Comparison of ENCODE assay signal across 29 mouse cellular contexts in the genomic region with DNA sequence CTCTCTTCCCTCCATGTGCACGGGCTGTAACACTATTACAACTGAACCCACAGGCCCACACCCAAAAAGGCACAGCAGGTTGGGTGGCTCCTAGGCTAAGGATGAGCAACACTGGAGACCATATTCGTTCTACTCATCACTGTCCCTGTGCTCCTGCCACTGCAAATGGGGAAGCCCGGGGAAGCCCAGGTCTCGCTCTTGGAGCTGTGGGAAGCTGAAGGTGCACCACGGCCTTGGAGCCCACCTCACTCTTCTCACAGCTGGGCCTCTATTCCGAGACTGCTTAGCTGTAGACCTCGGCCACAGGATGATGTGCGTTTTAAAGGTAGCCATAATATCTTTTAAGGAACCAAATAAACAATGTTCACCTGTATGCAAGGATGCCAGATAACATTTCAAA.
"Had no signal": no experiment of that assay in that cellular context is flagged by ENCODE, and none has a peak within 500 bp of the region (broad histone marks: within the 10 kb centered on the region; RNA-seq: fewer than 3 reads in every experiment).

No protein-coding gene starts in this region.

- H3K9me3 ChIP-seq: heart, embryonic 13.5 days; heart, embryonic 15.5 days; hindbrain, embryonic 10.5 days; hindbrain, embryonic 12.5 days; hindbrain, embryonic 13.5 days; hindbrain, embryonic 15.5 days; intestine, embryonic 15.5 days; kidney, embryonic 15.5 days had no signal

- H3K4me3 ChIP-seq: heart, embryonic 12.5 days; heart, embryonic 13.5 days; heart, embryonic 15.5 days; hindbrain, embryonic 10.5 days; hindbrain, embryonic 12.5 days; hindbrain, embryonic 13.5 days; hindbrain, embryonic 15.5 days; intestine, embryonic 15.5 days; kidney, embryonic 15.5 days; layer of hippocampus, adult 2 months; left cerebral cortex, adult 2 months had no signal

- DNase-seq: heart, postnatal 10 days; heart, postnatal 36 days; heart, postnatal 4 days; kidney, adult 11 months; kidney, adult 18-20 months; kidney, adult 2 months; kidney, adult 8-10 months; kidney, adult 9 months; kidney, postnatal 10 days; kidney, postnatal 14 days; kidney, postnatal 25 days; kidney, postnatal 36 days; kidney, postnatal 4 days; layer of hippocampus, adult 9-11 months; layer of hippocampus, postnatal 36 days had no signal

- H3K27ac ChIP-seq: heart, embryonic 13.5 days; heart, embryonic 15.5 days; hindbrain, embryonic 10.5 days; hindbrain, embryonic 12.5 days; hindbrain, embryonic 13.5 days; hindbrain, embryonic 14.5 days; hindbrain, embryonic 15.5 days; hindbrain, postnatal 0 days; intestine, embryonic 15.5 days; kidney, embryonic 15.5 days; kidney, postnatal 0 days; layer of hippocampus, adult 2 months; left cerebral cortex, adult 2 months had no signal

- H3K27me3 ChIP-seq: heart, embryonic 12.5 days; heart, embryonic 13.5 days; heart, embryonic 15.5 days; hindbrain, embryonic 12.5 days; hindbrain, embryonic 13.5 days; hindbrain, embryonic 15.5 days; intestine, embryonic 15.5 days; kidney, embryonic 15.5 days had no signal

- H3K4me1 ChIP-seq: heart, embryonic 15.5 days; intestine, embryonic 15.5 days had no signal

- H3K36me3 ChIP-seq: intestine, embryonic 15.5 days had no signal
